Mouse (Mus musculus) myocyte (in vitro differentiated cells): ENCODE data around the gene Gm7682. TPM values are rescaled to one million over a fixed set of nuclear protein-coding genes. Genes with fewer than 3 reads are reported as not detected.
"Not testable (repeated sequence)": the region's sequence is repeated elsewhere in the genome, so short reads cannot be mapped to it uniquely, and the experiment has no call there.

Experiments
- H3K27me3 ChIP-seq: one replicate; pipeline ENCODE4 v1.6.1; 2011; ENCODE audit not compliant: control insufficient read depth, insufficient read depth, insufficient read length
- H3K36me3 ChIP-seq: one replicate; pipeline ENCODE4 v1.6.1; 2011; ENCODE audit not compliant: control insufficient read depth, insufficient read depth
- H3K4me2 ChIP-seq: one replicate; pipeline ENCODE4 v1.6.1; 2011; ENCODE audit warnings: low read depth, control low read depth
- H3K4me3 ChIP-seq: one replicate; pipeline ENCODE4 v1.5.1; 2011; ENCODE audit warnings: mild to moderate bottlenecking, control low read depth, moderate library complexity
- H3K79me2 ChIP-seq: one replicate; pipeline ENCODE4 v1.6.1; 2011; ENCODE audit not compliant: control insufficient read depth, insufficient read depth
- H3ac ChIP-seq: one replicate; pipeline ENCODE4 v1.6.1; 2011; ENCODE audit not compliant: control insufficient read depth, insufficient read length
- polyA plus RNA-seq: library from polyadenylated mRNA; unstranded; fragments of >200 nt; fragmentation: generic; extraction: Trizol; gene quantifications from one replicate; pipeline ENCODE4 v1.2.1, GENCODE M21; 2012; ENCODE audit warnings: missing spikeins

The Gm7682 gene
- polyA plus RNA-seq: not detected

GRCm38 (mm10) chr5:94445484-94445883 is at the start of gene Gm7682:
Gene Gm7682, plus strand, starts transcription at chr5:94445784.
- not testable (repeated sequence) for H3K27me3 ChIP-seq, H3K36me3 ChIP-seq, H3ac ChIP-seq, H3K4me3 ChIP-seq, H3K4me2 ChIP-seq, H3K79me2 ChIP-seq

Other genes with a start within 250 kb of the Gm7682 start
- gene Gm3106, start 227.8 kb upstream of the Gm7682 start, polyA plus RNA-seq: not detected
- gene A430089I19Rik, start 139.0 kb upstream of the Gm7682 start, polyA plus RNA-seq: not detected
- gene Gm6502, start 131.3 kb upstream of the Gm7682 start, polyA plus RNA-seq: not detected
- gene AA792892, start 106.0 kb upstream of the Gm7682 start, polyA plus RNA-seq: not detected
- not detected for gene Gm3139, start 80.5 kb downstream of the Gm7682 start, polyA plus RNA-seq
- not detected for gene Gm3147, start 170.6 kb downstream of the Gm7682 start, polyA plus RNA-seq
- gene Gm6509, start 178.2 kb downstream of the Gm7682 start, polyA plus RNA-seq: not detected
- not detected for gene Gm6205, start 202.6 kb downstream of the Gm7682 start, polyA plus RNA-seq